8 mouse cellular contexts compared by ENCODE assay signal in genomic region chr3:36475532-36476087, GRCm38 (mm10). TPM values are rescaled to one million over a fixed set of nuclear protein-coding genes. Genes with fewer than 3 reads are reported as not detected.
DNase-seq lines count a peak whose midpoint lies in the region; ATAC-seq lines count a peak whose summit lies in the region.

Anxa5 (minus strand) TSS chr3:36475894.
1810062G17Rik (plus strand) TSS chr3:36475937.

- peak within 1 kb of the TSS; percentile 60 for H3K4me3 ChIP-seq in hindbrain, embryonic 14.5 days (replicated peaks; ENCODE audit: low read length)

- H3K27me3 ChIP-seq in hindbrain, embryonic 14.5 days (ENCODE audit: control insufficient read depth, insufficient read depth, low read length) = peaks cover 5% of the 10 kb centered on the region; the same call in 1 of the 2 replicates

- WGBS in hindbrain, embryonic 14.5 days = under 1% methylated on average over 32 of the region's 32 CpGs

- peaks cover 7% of the 10 kb centered on the region; the same call in 1 of the 2 replicates for H3K4me1 ChIP-seq in hindbrain, embryonic 14.5 days (replicated peaks; ENCODE audit: control insufficient read depth, insufficient read depth, low read length)

- peak; percentile 94 for ATAC-seq in hindbrain, embryonic 14.5 days (ENCODE audit: low FRiP score)

- peak; percentile 98 for DNase-seq in R1 (ENCODE audit: low read depth, low spot score)
- DNase-seq in cerebellum, postnatal 25 days = peak; percentile 83 to 91
- peak; percentile 70 to 81 for DNase-seq in frontal cortex, postnatal 25 days (ENCODE audit: low spot score in 2 of 2)
- peak; percentile 79 for DNase-seq in hindbrain, embryonic 14.5 days (ENCODE audit: low spot score)
- peak; percentile 87 to 90 for DNase-seq in layer of hippocampus, postnatal 36 days
- DNase-seq in lung, postnatal 36 days = peak; percentile 99
- DNase-seq in retina, postnatal 1 day = peak; percentile 98
- peak; percentile 95 to 98 for DNase-seq in urinary bladder, adult 18-20 months (ENCODE audit: low spot score in 2 of 2)

- H3K9me3 ChIP-seq in hindbrain, embryonic 14.5 days (ENCODE audit: control insufficient read depth, low read length) = no peaks in the 10 kb centered on the region

- H3K9ac ChIP-seq in hindbrain, embryonic 14.5 days = peak within 1 kb of the TSS; percentile 58

- H3K4me2 ChIP-seq in hindbrain, embryonic 14.5 days (replicated peaks) = peak within 1 kb of the TSS; percentile 92

- H3K36me3 ChIP-seq in hindbrain, embryonic 14.5 days (replicated peaks; ENCODE audit: control insufficient read depth, insufficient read depth) = no peaks in the 10 kb centered on the region

- no peak within 1 kb of the TSS for H3K27ac ChIP-seq in hindbrain, embryonic 14.5 days

RNA-seq across cellular contexts. Expression of gene Anxa5, which starts in this region (rescaled TPM):
- polyA plus RNA-seq in hindbrain, embryonic 14.5 days (2014; fragmentation: Nextera tagmentation; extraction: Ambion mirVana) = 64.9 and 75.8 TPM in 2 replicates
- 10 to 100 TPM; 46.6 to 49.3 TPM for total RNA-seq in layer of hippocampus, postnatal 36 days (2021)

RNA-seq across cellular contexts. Expression of gene 1810062G17Rik, which starts in this region (rescaled TPM):
- 0.21 and 0.23 TPM in 2 replicates for polyA plus RNA-seq in hindbrain, embryonic 14.5 days (2014; fragmentation: Nextera tagmentation; extraction: Ambion mirVana)
- not detected for total RNA-seq in layer of hippocampus, postnatal 36 days (2021)
